Mouse (Mus musculus) testis, adult 2 months (tissue): ENCODE measurements around the gene Cd2ap. TPM values are rescaled to one million over a fixed set of nuclear protein-coding genes. Genes with fewer than 3 reads are reported as not detected.

Source experiments
- H3K27ac ChIP-seq: fragments of 200-500 bp; 2 replicates; pipeline ENCODE4 v1.5.1; 2012; ENCODE audit warnings: low read depth, low read length; ENCODE audit not compliant: control insufficient read depth, insufficient read depth
- H3K27me3 ChIP-seq: fragments of 200-500 bp; 2 replicates; pipeline ENCODE4 v1.6.1; 2012; ENCODE audit warnings: mild to moderate bottlenecking, low read length, moderate library complexity; ENCODE audit not compliant: control insufficient read depth, insufficient read depth
- H3K36me3 ChIP-seq: fragments of 200-500 bp; 2 replicates; pipeline ENCODE4 v1.6.1; 2012; ENCODE audit warnings: mild to moderate bottlenecking, low read length; ENCODE audit not compliant: control insufficient read depth, insufficient read depth
- H3K4me1 ChIP-seq: fragments of 200-500 bp; 2 replicates; pipeline ENCODE4 v1.6.1; 2012; ENCODE audit warnings: low read length; ENCODE audit not compliant: control insufficient read depth, insufficient read depth
- H3K4me3 ChIP-seq: fragments of 200-500 bp; 2 replicates; pipeline ENCODE4 v1.5.1; 2012; ENCODE audit warnings: low read depth, mild to moderate bottlenecking, low read length, moderate library complexity, mixed read lengths; ENCODE audit not compliant: control insufficient read depth
- CTCF ChIP-seq: fragments of 200-500 bp; IDR thresholded peaks from 2 replicates; pipeline ENCODE4 v1.5.1; 2012; ENCODE audit warnings: low read depth, mild to moderate bottlenecking, inconsistent platforms, low read length, moderate library complexity; ENCODE audit not compliant: control insufficient read depth, insufficient read depth, insufficient replicate concordance
- POLR2A ChIP-seq: fragments of 200-500 bp; IDR thresholded peaks from 2 replicates; pipeline ENCODE4 v1.6.1; 2012; ENCODE audit warnings: low read depth, mild to moderate bottlenecking, inconsistent platforms, low read length, moderate library complexity; ENCODE audit not compliant: control insufficient read depth
- polyA plus RNA-seq: library from polyadenylated mRNA; depleted of rRNA; stranded (reverse); fragments of >200 nt; gene quantifications from 2 replicates; pipeline ENCODE4 v1.2.3, GENCODE M21; 2012

The Cd2ap gene
- polyA plus RNA-seq, 1 experiment: 4.7 TPM

- Histone ChIP-seq H3K27me3 (no peaks in the 10 kb centered on the region), H3K4me1 (peaks cover 7% of the 10 kb centered on the region), H3K27ac (no peak overlapping the region), H3K36me3 (no peaks in the 10 kb centered on the region), H3K4me3 (no peak overlapping the region)
- TF ChIP-seq CTCF (no peak), POLR2A (no peak)
Observed at GRCm38 (mm10) chr17:42883769-42884168, 7.3 kb upstream of the Cd2ap start.

- H3K27ac ChIP-seq: no peak overlapping the region
- H3K27me3 ChIP-seq: no peaks in the 10 kb centered on the region
- peaks cover 7% of the 10 kb centered on the region for H3K4me1 ChIP-seq
- no peak for TF ChIP-seq POLR2A
- no peak for TF ChIP-seq CTCF
- H3K36me3 ChIP-seq: no peaks in the 10 kb centered on the region
- H3K4me3 ChIP-seq: no peak overlapping the region
Observed at GRCm38 (mm10) chr17:42883315-42883714, 6.8 kb upstream of the Cd2ap start.

GRCm38 (mm10) chr17:42882873-42883272, 6.4 kb upstream of the Cd2ap start:
- peaks cover 7% of the 10 kb centered on the region for H3K4me1 ChIP-seq
- no peak overlapping the region for H3K4me3 ChIP-seq
- TF ChIP-seq CTCF: no peak
- no peak for TF ChIP-seq POLR2A
- H3K27me3 ChIP-seq: no peaks in the 10 kb centered on the region
- H3K36me3 ChIP-seq: no peaks in the 10 kb centered on the region
- no peak overlapping the region for H3K27ac ChIP-seq

GRCm38 (mm10) chr17:42876904-42877425, 500 bp upstream of the Cd2ap start:
- TF ChIP-seq POLR2A (no peak), CTCF (no peak)

GRCm38 (mm10) chr17:42875571-42876000, 879 bp downstream of the Cd2ap start:
- no peak for TF ChIP-seq POLR2A
- TF ChIP-seq CTCF: no peak
- no peaks in the 10 kb centered on the region for H3K27me3 ChIP-seq
- peak overlapping the region; percentile 89 for H3K4me3 ChIP-seq
- no peaks in the 10 kb centered on the region for H3K36me3 ChIP-seq
- peak overlapping the region; percentile 82 for H3K27ac ChIP-seq
- peaks cover 2% of the 10 kb centered on the region; the same call in 1 of the 2 replicates for H3K4me1 ChIP-seq

More at GRCm38 (mm10) chr17:42876904-42877425, 500 bp upstream of the Cd2ap start:
- Histone ChIP-seq H3K27me3 (no peaks in the 10 kb centered on the region), H3K4me3 (peak overlapping the region; percentile 89), H3K4me1 (peaks cover 2% of the 10 kb centered on the region; the same call in 1 of the 2 replicates), H3K27ac (no peak overlapping the region), H3K36me3 (no peaks in the 10 kb centered on the region)

GRCm38 (mm10) chr17:42875015-42875414, 1.4 kb downstream of the Cd2ap start:
- H3K4me3 ChIP-seq: no peak overlapping the region; the same call in 1 of the 2 replicates
- H3K4me1 ChIP-seq: peaks cover 2% of the 10 kb centered on the region; the same call in 1 of the 2 replicates
- TF ChIP-seq POLR2A (no peak), CTCF (no peak)
- H3K27ac ChIP-seq: no peak overlapping the region
- no peaks in the 10 kb centered on the region for H3K36me3 ChIP-seq
- no peaks in the 10 kb centered on the region for H3K27me3 ChIP-seq

GRCm38 (mm10) chr17:42870465-42870864, 6.0 kb downstream of the Cd2ap start:
- Histone ChIP-seq H3K27ac (no peak overlapping the region), H3K4me1 (no peaks in the 10 kb centered on the region), H3K27me3 (no peaks in the 10 kb centered on the region), H3K4me3 (no peak overlapping the region), H3K36me3 (no peaks in the 10 kb centered on the region)
- no peak for TF ChIP-seq POLR2A
- TF ChIP-seq CTCF: no peak

- Histone ChIP-seq H3K27ac (no peak overlapping the region), H3K4me1 (no peaks in the 10 kb centered on the region), H3K4me3 (no peak overlapping the region), H3K27me3 (no peaks in the 10 kb centered on the region), H3K36me3 (no peaks in the 10 kb centered on the region)
- TF ChIP-seq POLR2A: no peak
- no peak for TF ChIP-seq CTCF
Observed at GRCm38 (mm10) chr17:42863186-42863585, 13.3 kb downstream of the Cd2ap start.
